Mouse (Mus musculus) spleen, adult 2 months (tissue): ENCODE results near the gene Fzd4. TPM values are rescaled to one million over a fixed set of nuclear protein-coding genes. Genes with fewer than 3 reads are reported as not detected.

ENCODE experiments used
- DNase-seq, 2 experiments: peaks; one replicate each; pipeline versions ENCODE4 v3.0.0 to v3.0.0-alpha.2; 2012 to 2021; ENCODE audit warnings: low spot score in 2 of 2, low read depth in 1 of 2
- H3K27ac ChIP-seq: fragments of 200-500 bp; 2 replicates; pipeline ENCODE4 v1.5.1; 2012; ENCODE audit warnings: low read length, inconsistent platforms; ENCODE audit not compliant: insufficient read depth
- H3K27me3 ChIP-seq: fragments of 200-500 bp; 2 replicates; pipeline ENCODE4 v1.6.1; 2012; ENCODE audit warnings: mild to moderate bottlenecking, moderate library complexity, low read length, inconsistent platforms; ENCODE audit not compliant: control insufficient read depth, insufficient read depth
- H3K36me3 ChIP-seq: fragments of 200-500 bp; 2 replicates; pipeline ENCODE4 v1.6.1; 2012; ENCODE audit warnings: mild to moderate bottlenecking, low read length, inconsistent platforms; ENCODE audit not compliant: control insufficient read depth, insufficient read depth
- H3K4me1 ChIP-seq: fragments of 200-500 bp; 2 replicates; pipeline ENCODE4 v1.6.1; 2011; ENCODE audit warnings: inconsistent platforms; ENCODE audit not compliant: control insufficient read depth, insufficient read depth, insufficient read length
- H3K4me3 ChIP-seq: fragments of 200-500 bp; 2 replicates; pipeline ENCODE4 v1.5.1; 2011; ENCODE audit warnings: mild to moderate bottlenecking, inconsistent platforms; ENCODE audit not compliant: insufficient read depth, insufficient read length; ENCODE audit errors: extremely low read depth
- CTCF ChIP-seq: fragments of 200-500 bp; IDR thresholded peaks from 2 replicates; pipeline ENCODE4 v1.5.1; 2011; ENCODE audit warnings: mild to moderate bottlenecking, inconsistent platforms; ENCODE audit not compliant: insufficient read depth, insufficient read length, insufficient replicate concordance; ENCODE audit errors: extremely low read depth
- POLR2A ChIP-seq: fragments of 200-500 bp; IDR thresholded peaks from 2 replicates; pipeline ENCODE4 v1.6.1; 2011; ENCODE audit warnings: low read depth, low read length, inconsistent platforms
- WGBS: fragments of 180-500 bp; shearing (Covaris S2); methylation state at CpG from one replicate; pipeline ENCODE4 v1.1.7; 2018; 5-methylcytosine and 5-hydroxymethylcytosine counted together
- polyA plus RNA-seq: library from polyadenylated mRNA; depleted of rRNA; stranded (reverse); fragments of >200 nt; gene quantifications from 2 replicates; pipeline ENCODE4 v1.2.3, GENCODE M21; 2012

Gene Fzd4
- polyA plus RNA-seq, 1 experiment: 1.9 TPM

GRCm38 (mm10) chr7:89437589-89437988 lies 33.4 kb downstream of the Fzd4 start:
- Histone ChIP-seq H3K4me1 (no peaks in the 10 kb centered on the region), H3K27me3 (no peaks in the 10 kb centered on the region), H3K4me3 (no peak overlapping the region), H3K27ac (no peak overlapping the region), H3K36me3 (no peaks in the 10 kb centered on the region)
- 44% methylated on average over 4 of the region's 4 CpGs for WGBS
- no peak for TF ChIP-seq POLR2A
- TF ChIP-seq CTCF: no peak
- no peak for DNase-seq

- Histone ChIP-seq H3K36me3 (no peaks in the 10 kb centered on the region), H3K27me3 (no peaks in the 10 kb centered on the region), H3K4me3 (no peak overlapping the region), H3K4me1 (no peaks in the 10 kb centered on the region), H3K27ac (no peak overlapping the region)
- DNase-seq: no peak
- WGBS: 64% methylated on average over 7 of the region's 7 CpGs
- TF ChIP-seq POLR2A (no peak), CTCF (no peak)
Observed at GRCm38 (mm10) chr7:89441291-89441690, 37.1 kb downstream of the Fzd4 start.

GRCm38 (mm10) chr7:89442242-89442641 lies 38.1 kb downstream of the Fzd4 start:
- no peak overlapping the region for H3K4me3 ChIP-seq
- no peaks in the 10 kb centered on the region for H3K27me3 ChIP-seq
- no peak for DNase-seq
- WGBS: 92% methylated on average over 4 of the region's 4 CpGs
- H3K36me3 ChIP-seq: no peaks in the 10 kb centered on the region
- TF ChIP-seq CTCF: no peak
- TF ChIP-seq POLR2A: no peak
- H3K4me1 ChIP-seq: no peaks in the 10 kb centered on the region
- no peak overlapping the region for H3K27ac ChIP-seq

GRCm38 (mm10) chr7:89445137-89445536 lies 41.0 kb downstream of the Fzd4 start:
- DNase-seq: no peak
- no peaks in the 10 kb centered on the region for H3K27me3 ChIP-seq
- 71% methylated on average over 4 of the region's 4 CpGs for WGBS
- no peaks in the 10 kb centered on the region for H3K36me3 ChIP-seq
- TF ChIP-seq CTCF (no peak), POLR2A (no peak)
- no peak overlapping the region for H3K27ac ChIP-seq
- no peak overlapping the region for H3K4me3 ChIP-seq
- no peaks in the 10 kb centered on the region for H3K4me1 ChIP-seq

GRCm38 (mm10) chr7:89450312-89450711 lies 46.2 kb downstream of the Fzd4 start:
- H3K4me3 ChIP-seq: no peak overlapping the region
- no peaks in the 10 kb centered on the region for H3K27me3 ChIP-seq
- TF ChIP-seq CTCF (no peak), POLR2A (no peak)
- no peak overlapping the region for H3K27ac ChIP-seq
- H3K36me3 ChIP-seq: no peaks in the 10 kb centered on the region
- no peaks in the 10 kb centered on the region for H3K4me1 ChIP-seq
- no peak for DNase-seq
- 55% methylated on average over 2 of the region's 2 CpGs for WGBS

GRCm38 (mm10) chr7:89456380-89457076 lies 52.4 kb downstream of the Fzd4 start:
- Histone ChIP-seq H3K36me3 (no peaks in the 10 kb centered on the region), H3K27me3 (no peaks in the 10 kb centered on the region), H3K27ac (no peak overlapping the region), H3K4me3 (no peak overlapping the region), H3K4me1 (no peaks in the 10 kb centered on the region)
- TF ChIP-seq CTCF (no peak), POLR2A (no peak)
- 68% methylated on average over 7 of the region's 7 CpGs for WGBS
- DNase-seq: no peak

- Histone ChIP-seq H3K27me3 (no peaks in the 10 kb centered on the region), H3K4me1 (no peaks in the 10 kb centered on the region), H3K27ac (no peak overlapping the region), H3K36me3 (no peaks in the 10 kb centered on the region), H3K4me3 (no peak overlapping the region)
- TF ChIP-seq CTCF: no peak
- TF ChIP-seq POLR2A: no peak
- 30% methylated on average over 2 of the region's 2 CpGs for WGBS
- DNase-seq: no peak
Observed at GRCm38 (mm10) chr7:89459691-89460090, 55.5 kb downstream of the Fzd4 start.
